Mouse (Mus musculus): ENCODE data around the gene 5730596B20Rik. TPM values are rescaled to one million over a fixed set of nuclear protein-coding genes. Genes with fewer than 3 reads are reported as not detected.

5730596B20Rik gene
- polyA plus RNA-seq (2015; fragmentation: Illumina TruSeq; extraction: RNeasy Lipid Tissue Mini Kit (QIAGEN cat#74804); ENCODE audit: insufficient read depth, low read depth, low replicate concordance), result not detected

DNA sequence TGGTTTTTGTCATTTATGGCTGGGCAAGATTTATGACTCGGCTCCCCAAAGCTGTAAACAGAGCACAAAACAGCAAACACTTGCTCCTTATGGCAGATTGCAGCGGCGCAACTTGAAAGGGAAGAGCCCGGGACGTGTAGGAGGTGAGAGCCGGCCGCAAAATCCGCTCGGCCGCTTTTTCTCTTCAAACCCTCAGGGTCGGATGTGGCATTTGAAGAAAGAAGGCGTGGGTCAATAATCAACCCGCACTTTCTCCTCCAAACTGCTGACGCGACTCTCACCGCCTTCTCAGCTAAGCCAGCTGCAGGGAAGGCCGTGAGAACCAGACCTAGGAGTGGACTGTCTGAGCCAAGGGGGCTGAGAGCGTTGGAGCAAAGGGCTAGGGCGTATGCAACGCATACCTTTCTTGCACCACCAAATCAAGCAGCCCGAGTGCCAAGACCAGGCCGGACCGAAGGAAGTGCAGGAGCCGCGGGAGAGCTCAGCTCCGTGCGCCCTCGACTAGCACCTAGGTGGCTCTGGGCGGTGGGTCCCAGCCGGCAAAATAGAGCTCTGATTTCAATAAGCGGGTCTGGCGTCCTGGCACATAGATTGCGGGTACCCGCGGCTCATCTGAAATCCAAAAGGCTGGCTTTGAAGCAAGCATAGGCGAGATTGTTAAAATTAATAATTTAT is at the start of gene 5730596B20Rik:
Gene 5730596B20Rik (plus strand): TSS at position 438 of the 675 bp plus-strand sequence.

GRCm38 (mm10) chr6:52158276-52159051 is 18.8 kb upstream of the 5730596B20Rik start, which contains the start of gene Hoxa1:
TSS of gene Hoxa1 (minus strand) at chr6:52158317.

GRCm38 (mm10) chr6:52164626-52165440 is 12.5 kb upstream of the 5730596B20Rik start, which contains the start of gene Hoxa2:
TSS of gene Hoxa2 (minus strand) at chr6:52164831.

DNA sequence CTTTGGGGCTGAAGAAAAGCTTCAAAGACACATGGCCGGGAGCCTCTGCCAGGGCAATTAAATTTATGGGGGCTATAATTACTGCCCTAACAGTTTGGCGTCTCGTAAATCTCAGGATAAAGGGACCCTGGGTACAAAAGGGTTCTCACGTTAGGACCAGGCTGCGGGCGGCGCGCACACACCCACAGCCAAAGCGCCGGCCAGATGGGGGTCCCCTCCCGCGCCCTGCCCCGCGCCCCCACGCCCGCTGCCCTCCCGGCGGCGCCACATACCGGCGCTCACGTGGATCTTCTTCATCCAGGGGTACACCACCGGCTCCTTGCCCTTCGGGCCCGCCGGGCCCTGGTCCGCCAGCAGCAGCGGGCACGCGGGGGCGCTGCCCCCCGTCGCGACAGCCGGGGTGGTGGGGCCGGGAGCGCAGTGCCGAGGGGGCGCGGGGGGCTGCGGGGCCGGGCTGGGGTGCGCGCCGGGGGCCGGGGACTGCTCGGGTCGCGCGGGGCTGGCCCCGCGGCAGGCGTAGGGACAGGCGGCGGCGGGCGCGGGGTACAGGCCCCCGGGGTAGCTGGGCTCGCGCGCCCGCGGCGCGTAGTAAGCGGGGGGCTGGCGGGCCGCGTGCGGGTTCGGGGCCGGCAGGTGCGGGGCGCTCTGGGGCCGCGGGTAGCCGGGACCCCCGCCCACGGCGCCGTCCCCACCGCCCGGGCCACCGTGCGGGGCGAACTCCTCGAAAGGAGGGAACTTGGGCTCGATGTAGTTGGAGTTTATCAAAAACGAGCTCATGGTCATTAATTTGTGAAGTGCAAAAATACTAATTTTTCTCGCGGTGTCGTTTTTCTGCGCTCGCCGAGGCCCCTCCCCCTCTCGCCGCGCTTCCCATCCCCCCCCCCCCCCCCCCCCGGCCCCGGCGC is 13.9 kb downstream of the 5730596B20Rik start, which contains the start of gene Hoxa4:
Gene Hoxa4 (minus strand): TSS at position 848 of the 905 bp plus-strand sequence.

GRCm38 (mm10) chr6:52204050-52204752 is 26.9 kb downstream of the 5730596B20Rik start, which contains the start of gene Hoxa5:
TSS of gene Hoxa5 (minus strand) at chr6:52204587.

GRCm38 (mm10) chr6:52208072-52208867 is 31.0 kb downstream of the 5730596B20Rik start, which contains the start of gene Hoxa6:
TSS of gene Hoxa6 (minus strand) at chr6:52208722.

DNA sequence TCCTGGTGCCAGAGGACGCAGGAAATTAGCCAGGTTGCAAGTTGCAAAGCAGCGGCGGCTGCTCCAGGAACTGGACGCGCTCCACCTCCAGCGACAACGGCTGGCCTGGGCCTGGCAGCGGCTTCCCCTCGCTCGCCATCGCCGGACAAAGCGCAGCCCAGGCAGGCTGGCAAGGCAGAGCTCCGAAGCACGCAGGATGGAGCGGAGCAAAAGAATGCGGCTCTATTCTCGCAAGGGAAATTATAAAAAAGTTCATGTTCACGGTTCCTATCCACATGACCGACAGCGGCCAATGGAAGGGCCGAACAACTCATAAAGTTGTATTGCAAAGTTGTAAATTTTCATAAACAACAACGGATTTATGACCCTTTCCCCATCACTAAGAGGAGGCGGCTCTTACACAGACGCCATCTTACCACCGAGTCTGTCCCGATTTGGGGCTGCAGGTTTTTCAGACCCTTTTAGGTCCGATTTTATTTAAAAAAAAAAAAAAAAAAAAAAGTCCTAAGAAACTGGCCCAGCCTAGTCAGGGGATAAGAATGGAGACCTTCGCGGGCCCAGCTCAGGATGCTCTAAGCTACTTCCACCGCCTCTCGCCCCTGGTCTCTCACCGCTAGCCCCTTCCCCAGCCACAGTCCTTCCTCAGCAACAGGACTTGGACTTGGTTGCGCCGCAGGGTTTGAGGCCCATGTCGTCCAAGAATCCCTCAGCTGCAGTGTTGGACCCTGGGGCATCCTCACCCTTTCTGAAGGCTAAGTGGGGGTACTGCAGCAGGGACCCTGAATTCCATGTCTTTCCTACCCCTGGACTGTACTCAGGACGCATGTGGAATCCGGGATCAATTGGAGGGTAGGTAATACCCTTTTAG is 36.1 kb downstream of the 5730596B20Rik start, which contains the start of the genes Hoxa3 and Gm28308:
Gene Hoxa3 (minus strand): TSS at position 218 of the 868 bp plus-strand sequence.
Gene Gm28308 (minus strand): TSS at position 221 of the 868 bp plus-strand sequence.

DNA sequence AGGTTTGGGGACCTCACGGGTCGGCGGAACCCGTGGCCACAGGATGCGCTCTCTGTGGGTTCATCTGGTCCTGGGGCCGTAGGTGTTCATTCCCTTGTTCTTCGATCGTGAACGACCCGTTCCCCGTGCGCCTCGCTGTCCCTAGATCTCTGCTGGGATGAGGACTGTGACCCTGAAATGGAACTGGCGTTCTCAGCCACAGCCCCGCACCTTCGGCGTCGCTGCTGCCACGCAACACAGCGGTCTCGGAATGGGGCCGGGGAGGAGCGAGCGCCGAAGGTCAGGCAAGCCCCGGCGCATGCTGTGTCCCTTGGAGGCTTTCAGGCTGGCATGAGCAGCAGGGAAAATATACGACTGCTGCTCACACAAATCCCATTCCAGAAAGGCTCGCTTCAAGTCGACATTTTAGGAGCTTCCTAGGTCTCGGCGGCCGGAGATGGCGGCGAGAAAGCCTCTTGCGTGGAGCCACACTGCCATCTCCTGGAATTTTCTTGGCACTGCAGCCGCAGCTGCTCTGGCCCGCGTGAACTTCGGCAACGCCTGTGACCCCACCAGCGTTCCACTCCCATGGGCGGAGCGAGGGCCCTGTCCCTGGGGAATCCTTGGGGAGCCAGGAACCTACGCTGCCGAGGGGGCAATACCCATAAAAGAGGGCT is 44.2 kb downstream of the 5730596B20Rik start, which contains the start of gene Hoxa7:
Gene Hoxa7 (minus strand): TSS at position 518 of the 656 bp plus-strand sequence.

Other genes starting within 250 kb of the 5730596B20Rik start
- gene Skap2, start 164.9 kb upstream of the 5730596B20Rik start, polyA plus RNA-seq (2015; fragmentation: Illumina TruSeq; extraction: RNeasy Lipid Tissue Mini Kit (QIAGEN cat#74804); ENCODE audit: insufficient read depth, low read depth, low replicate concordance), result 8.7 TPM
- not detected for gene Hoxa1, start 19.2 kb upstream of the 5730596B20Rik start, polyA plus RNA-seq (2015; fragmentation: Illumina TruSeq; extraction: RNeasy Lipid Tissue Mini Kit (QIAGEN cat#74804); ENCODE audit: insufficient read depth, low read depth, low replicate concordance)
- gene Hoxa2, start 12.7 kb upstream of the 5730596B20Rik start, polyA plus RNA-seq (2015; fragmentation: Illumina TruSeq; extraction: RNeasy Lipid Tissue Mini Kit (QIAGEN cat#74804); ENCODE audit: insufficient read depth, low read depth, low replicate concordance), result 0.63 TPM
- gene Hoxa4, start 14.3 kb downstream of the 5730596B20Rik start, polyA plus RNA-seq (2015; fragmentation: Illumina TruSeq; extraction: RNeasy Lipid Tissue Mini Kit (QIAGEN cat#74804); ENCODE audit: insufficient read depth, low read depth, low replicate concordance), result 1.6 TPM
- 2.8 TPM for gene Hoxa5, start 27.1 kb downstream of the 5730596B20Rik start, polyA plus RNA-seq (2015; fragmentation: Illumina TruSeq; extraction: RNeasy Lipid Tissue Mini Kit (QIAGEN cat#74804); ENCODE audit: insufficient read depth, low read depth, low replicate concordance)
- not detected for gene Hoxa6, start 31.2 kb downstream of the 5730596B20Rik start, polyA plus RNA-seq (2015; fragmentation: Illumina TruSeq; extraction: RNeasy Lipid Tissue Mini Kit (QIAGEN cat#74804); ENCODE audit: insufficient read depth, low read depth, low replicate concordance)
- gene Hoxa3, start 35.8 kb downstream of the 5730596B20Rik start, polyA plus RNA-seq (2015; fragmentation: Illumina TruSeq; extraction: RNeasy Lipid Tissue Mini Kit (QIAGEN cat#74804); ENCODE audit: insufficient read depth, low read depth, low replicate concordance), result 1.5 TPM
- not detected for gene Gm28308, start 35.8 kb downstream of the 5730596B20Rik start, polyA plus RNA-seq (2015; fragmentation: Illumina TruSeq; extraction: RNeasy Lipid Tissue Mini Kit (QIAGEN cat#74804); ENCODE audit: insufficient read depth, low read depth, low replicate concordance)
- gene Hoxa7, start 44.4 kb downstream of the 5730596B20Rik start, polyA plus RNA-seq (2015; fragmentation: Illumina TruSeq; extraction: RNeasy Lipid Tissue Mini Kit (QIAGEN cat#74804); ENCODE audit: insufficient read depth, low read depth, low replicate concordance), result 0.68 TPM
- not detected for gene Hoxa9, start 53.6 kb downstream of the 5730596B20Rik start, polyA plus RNA-seq (2015; fragmentation: Illumina TruSeq; extraction: RNeasy Lipid Tissue Mini Kit (QIAGEN cat#74804); ENCODE audit: insufficient read depth, low read depth, low replicate concordance)
- gene Hoxa10, start 63.4 kb downstream of the 5730596B20Rik start, polyA plus RNA-seq (2015; fragmentation: Illumina TruSeq; extraction: RNeasy Lipid Tissue Mini Kit (QIAGEN cat#74804); ENCODE audit: insufficient read depth, low read depth, low replicate concordance), result not detected
- not detected for gene Hoxa11, start 68.3 kb downstream of the 5730596B20Rik start, polyA plus RNA-seq (2015; fragmentation: Illumina TruSeq; extraction: RNeasy Lipid Tissue Mini Kit (QIAGEN cat#74804); ENCODE audit: insufficient read depth, low read depth, low replicate concordance)
- gene Hoxa13, start 83.4 kb downstream of the 5730596B20Rik start, polyA plus RNA-seq (2015; fragmentation: Illumina TruSeq; extraction: RNeasy Lipid Tissue Mini Kit (QIAGEN cat#74804); ENCODE audit: insufficient read depth, low read depth, low replicate concordance), result not detected
- gene Evx1, start 136.0 kb downstream of the 5730596B20Rik start, polyA plus RNA-seq (2015; fragmentation: Illumina TruSeq; extraction: RNeasy Lipid Tissue Mini Kit (QIAGEN cat#74804); ENCODE audit: insufficient read depth, low read depth, low replicate concordance), result not detected

Measured in pancreas, adult 10 weeks (tissue).